Mouse (Mus musculus): Measurements from ENCODE around the gene Atp1b2. TPM values are rescaled to one million over a fixed set of nuclear protein-coding genes. Genes with fewer than 3 reads are reported as not detected.
A peak's percentile ranks its signal among the peaks of the same experiment; 100 is the strongest.
"Not testable (repeated sequence)": the region's sequence is repeated elsewhere in the genome, so short reads cannot be mapped to it uniquely, and the experiment has no call there.

The Atp1b2 gene
- polyA plus RNA-seq, 1 experiment from 2014 or later = 6.0 TPM

- no peaks in the 10 kb centered on the region; the same call in 1 of the 2 replicates for H3K4me1 ChIP-seq (ENCODE audit: control insufficient read depth, insufficient read depth, low read length)
- H3K9ac ChIP-seq (replicated peaks; ENCODE audit: low read length) = no peak overlapping the region
- 46% methylated on average over 10 of the region's 10 CpGs for WGBS
- no peaks in the 10 kb centered on the region for H3K9me3 ChIP-seq (replicated peaks; ENCODE audit: control insufficient read depth, low read length)
- no peaks in the 10 kb centered on the region for H3K27me3 ChIP-seq (ENCODE audit: control insufficient read depth, insufficient read depth, low read length)
- H3K36me3 ChIP-seq (replicated peaks; ENCODE audit: control insufficient read depth, insufficient read depth, low read depth, low read length) = no peaks in the 10 kb centered on the region
- no peak for DNase-seq (ENCODE audit: low spot score)
- H3K4me2 ChIP-seq (ENCODE audit: low read depth, low read length) = no peak overlapping the region
- no peak overlapping the region for H3K27ac ChIP-seq (replicated peaks; ENCODE audit: low read depth, low read length)
- ATAC-seq (replicated peaks; ENCODE audit: insufficient number of reproducible peaks, low FRiP score, low TSS enrichment, low read depth) = no peak
- H3K4me3 ChIP-seq (ENCODE audit: low read depth, low read length) = no peak overlapping the region
Observed at GRCm38 (mm10) chr11:69616781-69617180, 11.0 kb upstream of the Atp1b2 start.

DNA sequence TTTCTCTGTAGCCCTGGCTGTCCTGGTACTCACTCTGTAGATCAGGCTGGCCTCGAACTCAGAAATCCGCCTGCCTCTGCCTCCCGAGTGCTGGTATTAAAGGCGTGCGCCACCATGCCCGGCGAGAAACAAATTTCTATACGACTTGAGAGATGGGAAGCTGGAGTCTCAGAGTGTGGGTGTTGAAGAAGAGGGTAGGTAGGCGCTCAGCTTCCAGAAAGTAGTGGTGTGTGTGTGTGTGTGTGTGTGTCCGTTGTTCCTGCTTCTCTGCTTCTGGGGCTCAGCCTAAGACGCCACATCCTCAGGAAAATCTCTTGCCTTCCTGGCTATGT lies 8.5 kb upstream of the Atp1b2 start:
- H3K27ac ChIP-seq (replicated peaks; ENCODE audit: low read depth, low read length); ATAC-seq (replicated peaks; ENCODE audit: insufficient number of reproducible peaks, low FRiP score, low TSS enrichment, low read depth); H3K4me1 ChIP-seq (ENCODE audit: control insufficient read depth, insufficient read depth, low read length); H3K4me3 ChIP-seq (ENCODE audit: low read depth, low read length); H3K4me2 ChIP-seq (ENCODE audit: low read depth, low read length); DNase-seq (ENCODE audit: low spot score); H3K27me3 ChIP-seq (ENCODE audit: control insufficient read depth, insufficient read depth, low read length); H3K9ac ChIP-seq (replicated peaks; ENCODE audit: low read length); H3K36me3 ChIP-seq (replicated peaks; ENCODE audit: control insufficient read depth, insufficient read depth, low read depth, low read length); H3K9me3 ChIP-seq (replicated peaks; ENCODE audit: control insufficient read depth, low read length): not testable (repeated sequence)
- 48% methylated on average over 11 of the region's 11 CpGs for WGBS

GRCm38 (mm10) chr11:69613553-69614256 lies 8.0 kb upstream of the Atp1b2 start:
- Histone ChIP-seq H3K4me2 (ENCODE audit: low read depth, low read length) (peak overlapping the region; percentile 33), H3K4me3 (ENCODE audit: low read depth, low read length) (no peak overlapping the region), H3K9me3 (replicated peaks; ENCODE audit: control insufficient read depth, low read length) (no peaks in the 10 kb centered on the region), H3K27ac (replicated peaks; ENCODE audit: low read depth, low read length) (no peak overlapping the region; the same call in 1 of the 2 replicates), H3K9ac (replicated peaks; ENCODE audit: low read length) (peak overlapping the region; percentile 34), H3K27me3 (ENCODE audit: control insufficient read depth, insufficient read depth, low read length) (no peaks in the 10 kb centered on the region), H3K36me3 (replicated peaks; ENCODE audit: control insufficient read depth, insufficient read depth, low read depth, low read length) (no peaks in the 10 kb centered on the region), H3K4me1 (ENCODE audit: control insufficient read depth, insufficient read depth, low read length) (no peaks in the 10 kb centered on the region; the same call in 1 of the 2 replicates)
- 0 out of 2 replicates have a peak, but pooled peaks have one; percentile 37 for ATAC-seq (replicated peaks; ENCODE audit: insufficient number of reproducible peaks, low FRiP score, low TSS enrichment, low read depth)
- DNase-seq (ENCODE audit: low spot score) = peak; percentile 89
- 8% methylated on average over 19 of the region's 19 CpGs for WGBS

DNA sequence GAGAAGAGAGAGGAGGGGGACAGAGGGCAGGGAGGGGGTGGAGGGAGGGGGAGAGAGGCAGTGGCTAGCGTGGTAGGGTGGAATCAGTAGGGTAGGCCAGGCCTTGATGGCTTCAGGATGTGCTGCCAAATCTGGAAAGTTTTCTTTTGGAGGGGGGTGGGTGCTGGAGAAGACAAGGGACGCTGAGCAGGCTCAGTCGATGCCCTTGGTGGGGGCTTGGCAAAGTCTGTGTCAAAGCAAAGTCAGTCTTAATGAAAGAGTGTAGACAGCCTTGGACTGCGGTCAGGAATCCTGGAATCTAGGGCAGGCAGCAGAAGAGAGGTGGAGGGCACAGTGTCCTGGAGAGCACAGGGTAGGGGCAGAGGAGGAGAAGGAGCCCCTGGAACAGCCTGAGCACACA lies 5.2 kb upstream of the Atp1b2 start:
- Histone ChIP-seq H3K36me3 (replicated peaks; ENCODE audit: control insufficient read depth, insufficient read depth, low read depth, low read length) (no peaks in the 10 kb centered on the region), H3K4me1 (ENCODE audit: control insufficient read depth, insufficient read depth, low read length) (no peaks in the 10 kb centered on the region; the same call in 1 of the 2 replicates), H3K4me2 (ENCODE audit: low read depth, low read length) (no peak overlapping the region), H3K27me3 (ENCODE audit: control insufficient read depth, insufficient read depth, low read length) (no peaks in the 10 kb centered on the region), H3K27ac (replicated peaks; ENCODE audit: low read depth, low read length) (no peak overlapping the region), H3K4me3 (ENCODE audit: low read depth, low read length) (no peak overlapping the region), H3K9me3 (replicated peaks; ENCODE audit: control insufficient read depth, low read length) (no peaks in the 10 kb centered on the region), H3K9ac (replicated peaks; ENCODE audit: low read length) (no peak overlapping the region)
- DNase-seq (ENCODE audit: low spot score) (no peak), ATAC-seq (replicated peaks; ENCODE audit: insufficient number of reproducible peaks, low FRiP score, low TSS enrichment, low read depth) (no peak)
- WGBS = 60% methylated on average over 4 of the region's 4 CpGs

DNA sequence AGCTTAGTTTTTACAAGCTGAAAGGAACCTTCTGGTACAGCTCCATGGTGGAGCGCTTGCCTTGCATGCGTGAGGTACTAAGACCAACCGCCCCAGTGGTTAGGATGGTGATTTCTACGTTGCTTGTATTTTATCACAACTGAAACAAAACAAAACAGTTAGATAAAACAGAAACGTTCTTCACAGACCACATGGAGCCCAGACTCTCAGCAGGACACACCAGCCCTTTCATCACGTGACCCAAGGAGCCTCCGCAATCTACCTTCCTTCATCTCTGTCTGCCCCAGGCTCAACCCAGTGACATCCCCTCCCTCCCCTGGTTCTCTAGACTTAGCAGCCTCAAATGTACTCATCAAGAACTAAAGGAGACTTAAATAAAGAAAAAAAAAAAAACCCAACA lies 3.7 kb upstream of the Atp1b2 start:
- H3K4me2 ChIP-seq (ENCODE audit: low read depth, low read length) = no peak overlapping the region
- H3K27ac ChIP-seq (replicated peaks; ENCODE audit: low read depth, low read length) = no peak overlapping the region
- no peaks in the 10 kb centered on the region for H3K36me3 ChIP-seq (replicated peaks; ENCODE audit: control insufficient read depth, insufficient read depth, low read depth, low read length)
- peaks cover 6% of the 10 kb centered on the region; the same call in 1 of the 2 replicates for H3K27me3 ChIP-seq (ENCODE audit: control insufficient read depth, insufficient read depth, low read length)
- no peak overlapping the region for H3K4me3 ChIP-seq (ENCODE audit: low read depth, low read length)
- WGBS = 61% methylated on average over 7 of the region's 7 CpGs
- no peaks in the 10 kb centered on the region; the same call in 1 of the 2 replicates for H3K4me1 ChIP-seq (ENCODE audit: control insufficient read depth, insufficient read depth, low read length)
- DNase-seq (ENCODE audit: low spot score) = no peak
- no peak overlapping the region for H3K9ac ChIP-seq (replicated peaks; ENCODE audit: low read length)
- no peaks in the 10 kb centered on the region for H3K9me3 ChIP-seq (replicated peaks; ENCODE audit: control insufficient read depth, low read length)
- ATAC-seq (replicated peaks; ENCODE audit: insufficient number of reproducible peaks, low FRiP score, low TSS enrichment, low read depth) = no peak

GRCm38 (mm10) chr11:69608525-69608924 lies 2.8 kb upstream of the Atp1b2 start:
- Histone ChIP-seq H3K4me1 (ENCODE audit: control insufficient read depth, insufficient read depth, low read length) (no peaks in the 10 kb centered on the region; the same call in 1 of the 2 replicates), H3K4me2 (ENCODE audit: low read depth, low read length) (no peak overlapping the region), H3K27ac (replicated peaks; ENCODE audit: low read depth, low read length) (no peak overlapping the region), H3K36me3 (replicated peaks; ENCODE audit: control insufficient read depth, insufficient read depth, low read depth, low read length) (no peaks in the 10 kb centered on the region), H3K27me3 (ENCODE audit: control insufficient read depth, insufficient read depth, low read length) (peaks cover 10% of the 10 kb centered on the region), H3K9me3 (replicated peaks; ENCODE audit: control insufficient read depth, low read length) (no peaks in the 10 kb centered on the region), H3K9ac (replicated peaks; ENCODE audit: low read length) (no peak overlapping the region), H3K4me3 (ENCODE audit: low read depth, low read length) (no peak overlapping the region)
- 88% methylated on average over 3 of the region's 3 CpGs for WGBS
- ATAC-seq (replicated peaks; ENCODE audit: insufficient number of reproducible peaks, low FRiP score, low TSS enrichment, low read depth) (no peak), DNase-seq (ENCODE audit: low spot score) (no peak)

- Histone ChIP-seq H3K4me2 (ENCODE audit: low read depth, low read length) (no peak overlapping the region), H3K27ac (replicated peaks; ENCODE audit: low read depth, low read length) (no peak overlapping the region), H3K4me1 (ENCODE audit: control insufficient read depth, insufficient read depth, low read length) (no peaks in the 10 kb centered on the region), H3K4me3 (ENCODE audit: low read depth, low read length) (no peak overlapping the region), H3K27me3 (ENCODE audit: control insufficient read depth, insufficient read depth, low read length) (peaks cover 10% of the 10 kb centered on the region), H3K9me3 (replicated peaks; ENCODE audit: control insufficient read depth, low read length) (no peaks in the 10 kb centered on the region), H3K9ac (replicated peaks; ENCODE audit: low read length) (no peak overlapping the region), H3K36me3 (replicated peaks; ENCODE audit: control insufficient read depth, insufficient read depth, low read depth, low read length) (no peaks in the 10 kb centered on the region)
- no peak for ATAC-seq (replicated peaks; ENCODE audit: insufficient number of reproducible peaks, low FRiP score, low TSS enrichment, low read depth)
- DNase-seq (ENCODE audit: low spot score) = no peak
- WGBS = 91% methylated on average over 2 of the region's 2 CpGs
Observed at GRCm38 (mm10) chr11:69606832-69607231, 1.1 kb upstream of the Atp1b2 start.

GRCm38 (mm10) chr11:69606491-69606795 lies 701 bp upstream of the Atp1b2 start:
- 67% methylated on average over 2 of the region's 2 CpGs for WGBS
- ATAC-seq (replicated peaks; ENCODE audit: insufficient number of reproducible peaks, low FRiP score, low TSS enrichment, low read depth) (no peak), DNase-seq (ENCODE audit: low spot score) (no peak)
- H3K4me1 ChIP-seq (ENCODE audit: control insufficient read depth, insufficient read depth, low read length) = no peaks in the 10 kb centered on the region
- peaks cover 10% of the 10 kb centered on the region for H3K27me3 ChIP-seq (ENCODE audit: control insufficient read depth, insufficient read depth, low read length)
- H3K9ac ChIP-seq (replicated peaks; ENCODE audit: low read length) = no peak overlapping the region; the same call in 1 of the 2 replicates
- H3K36me3 ChIP-seq (replicated peaks; ENCODE audit: control insufficient read depth, insufficient read depth, low read depth, low read length) = no peaks in the 10 kb centered on the region
- peak overlapping the region; percentile 100; the same call in 1 of the 2 replicates for H3K4me2 ChIP-seq (ENCODE audit: low read depth, low read length)
- no peaks in the 10 kb centered on the region for H3K9me3 ChIP-seq (replicated peaks; ENCODE audit: control insufficient read depth, low read length)
- H3K4me3 ChIP-seq (ENCODE audit: low read depth, low read length) = no peak overlapping the region; the same call in 1 of the 2 replicates
- peak overlapping the region; percentile 25; the same call in 1 of the 2 replicates for H3K27ac ChIP-seq (replicated peaks; ENCODE audit: low read depth, low read length)
